Mouse (Mus musculus): Measurements from ENCODE around the gene Rtf2. TPM values are rescaled to one million over a fixed set of nuclear protein-coding genes. Genes with fewer than 3 reads are reported as not detected.

The Rtf2 gene
- polyA plus RNA-seq, 1 experiment: 49.8 TPM

DNA sequence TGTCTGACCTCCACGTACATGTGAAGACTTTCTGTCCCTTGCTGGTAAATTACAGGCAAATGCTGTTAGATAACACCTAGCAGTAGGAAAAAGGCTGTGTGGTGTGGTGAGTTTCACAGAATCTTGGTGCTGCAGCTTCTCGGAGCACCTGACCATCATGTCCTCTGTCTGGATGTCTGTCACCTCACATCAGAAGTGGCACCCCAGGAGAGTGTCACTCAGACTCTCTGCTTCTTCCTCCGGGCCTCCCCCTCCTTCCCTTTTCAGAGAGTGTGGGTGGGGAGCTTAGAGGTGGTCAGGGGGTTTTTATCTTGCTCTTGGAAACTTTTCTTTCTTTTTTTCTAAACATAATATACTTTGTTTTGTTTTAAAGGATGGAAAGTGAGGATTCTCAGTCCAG, 35.3 kb upstream of the Rtf2 start:
- Histone ChIP-seq H3K4me2 (ENCODE audit: low read depth) (no peak overlapping the region), H3K4me3 (no peak overlapping the region), H3K36me3 (ENCODE audit: control insufficient read depth, insufficient read depth) (no peaks in the 10 kb centered on the region), H3K27me3 (ENCODE audit: control insufficient read depth, insufficient read depth, insufficient read length) (peaks cover 4% of the 10 kb centered on the region), H3K79me2 (ENCODE audit: control insufficient read depth, insufficient read depth) (no peaks in the 10 kb centered on the region), H3ac (ENCODE audit: control insufficient read depth, insufficient read length) (no peak overlapping the region)
- no peak for TF ChIP-seq POLR2A (IDR thresholded peaks at IDR 0.05; ENCODE audit: insufficient read length, low read depth)
- TF ChIP-seq REST (IDR thresholded peaks at IDR 0.05; ENCODE audit: insufficient read depth, insufficient read length): no peak
- no peak for TF ChIP-seq MYOG (IDR thresholded peaks at IDR 0.05; ENCODE audit: control insufficient read depth in 1 of 3, insufficient read depth in 1 of 3, insufficient read length in 2 of 3, low read depth in 2 of 3)
- TF ChIP-seq TCF12 (IDR thresholded peaks at IDR 0.05; ENCODE audit: insufficient read depth, poor library complexity, severe bottlenecking): no peak
- TF ChIP-seq MAX (IDR thresholded peaks at IDR 0.05; ENCODE audit: low read depth): no peak
- no peak for TF ChIP-seq E2F4 (IDR thresholded peaks at IDR 0.05; ENCODE audit: insufficient read depth)
- no peak for TF ChIP-seq MYOD1 (IDR thresholded peaks at IDR 0.05; ENCODE audit: control insufficient read depth in 1 of 3, insufficient read length in 2 of 3, low read depth in 2 of 3)
- TF ChIP-seq TCF3 (IDR thresholded peaks at IDR 0.05; ENCODE audit: insufficient read length, low read depth): no peak
- no peak for TF ChIP-seq SRF (IDR thresholded peaks at IDR 0.05; ENCODE audit: control insufficient read depth, insufficient read length, low read depth)
- no peak for TF ChIP-seq CEBPB (IDR thresholded peaks at IDR 0.05; ENCODE audit: insufficient read depth, poor library complexity, severe bottlenecking)
- no peak for TF ChIP-seq USF1 (IDR thresholded peaks at IDR 0.05; ENCODE audit: low read depth)
- TF ChIP-seq POLR2AphosphoS2 (IDR thresholded peaks at IDR 0.05; ENCODE audit: insufficient read length, low read depth): no peak

GRCm38 (mm10) chr2:172406173-172406572, 34.2 kb upstream of the Rtf2 start:
- no peaks in the 10 kb centered on the region for H3K36me3 ChIP-seq (ENCODE audit: control insufficient read depth, insufficient read depth)
- no peak overlapping the region for H3K4me3 ChIP-seq
- no peak overlapping the region for H3K4me2 ChIP-seq (ENCODE audit: low read depth)
- H3K27me3 ChIP-seq (ENCODE audit: control insufficient read depth, insufficient read depth, insufficient read length): no peaks in the 10 kb centered on the region
- TF ChIP-seq MYOG (IDR thresholded peaks at IDR 0.05; ENCODE audit: control insufficient read depth in 1 of 3, insufficient read depth in 1 of 3, insufficient read length in 2 of 3, low read depth in 2 of 3) (no peak), TCF12 (IDR thresholded peaks at IDR 0.05; ENCODE audit: insufficient read depth, poor library complexity, severe bottlenecking) (no peak), REST (IDR thresholded peaks at IDR 0.05; ENCODE audit: insufficient read depth, insufficient read length) (no peak), E2F4 (IDR thresholded peaks at IDR 0.05; ENCODE audit: insufficient read depth) (no peak), USF1 (IDR thresholded peaks at IDR 0.05; ENCODE audit: low read depth) (no peak)
- H3K79me2 ChIP-seq (ENCODE audit: control insufficient read depth, insufficient read depth): no peaks in the 10 kb centered on the region
- no peak overlapping the region for H3ac ChIP-seq (ENCODE audit: control insufficient read depth, insufficient read length)

GRCm38 (mm10) chr2:172407499-172407898, 32.9 kb upstream of the Rtf2 start:
- no peaks in the 10 kb centered on the region for H3K79me2 ChIP-seq (ENCODE audit: control insufficient read depth, insufficient read depth)
- H3ac ChIP-seq (ENCODE audit: control insufficient read depth, insufficient read length): no peak overlapping the region

GRCm38 (mm10) chr2:172410686-172411085, 29.7 kb upstream of the Rtf2 start:
- H3K27me3 ChIP-seq (ENCODE audit: control insufficient read depth, insufficient read depth, insufficient read length): no peaks in the 10 kb centered on the region
- no peak for TF ChIP-seq MAX (IDR thresholded peaks at IDR 0.05; ENCODE audit: low read depth)
- no peak for TF ChIP-seq E2F4 (IDR thresholded peaks at IDR 0.05; ENCODE audit: insufficient read depth)
- no peak for TF ChIP-seq USF1 (IDR thresholded peaks at IDR 0.05; ENCODE audit: low read depth)
- no peaks in the 10 kb centered on the region for H3K79me2 ChIP-seq (ENCODE audit: control insufficient read depth, insufficient read depth)
- H3K4me2 ChIP-seq (ENCODE audit: low read depth): peak overlapping the region; percentile 31
- H3ac ChIP-seq (ENCODE audit: control insufficient read depth, insufficient read length): no peak overlapping the region
- no peaks in the 10 kb centered on the region for H3K36me3 ChIP-seq (ENCODE audit: control insufficient read depth, insufficient read depth)
- H3K4me3 ChIP-seq: no peak overlapping the region

More at GRCm38 (mm10) chr2:172407499-172407898, 32.9 kb upstream of the Rtf2 start:
- Histone ChIP-seq H3K4me2 (ENCODE audit: low read depth) (no peak overlapping the region), H3K4me3 (no peak overlapping the region), H3K27me3 (ENCODE audit: control insufficient read depth, insufficient read depth, insufficient read length) (no peaks in the 10 kb centered on the region), H3K36me3 (ENCODE audit: control insufficient read depth, insufficient read depth) (no peaks in the 10 kb centered on the region)
- TF ChIP-seq REST (IDR thresholded peaks at IDR 0.05; ENCODE audit: insufficient read depth, insufficient read length): no peak
- TF ChIP-seq TCF3 (IDR thresholded peaks at IDR 0.05; ENCODE audit: insufficient read length, low read depth): no peak
- no peak for TF ChIP-seq USF1 (IDR thresholded peaks at IDR 0.05; ENCODE audit: low read depth)
- no peak for TF ChIP-seq CEBPB (IDR thresholded peaks at IDR 0.05; ENCODE audit: insufficient read depth, poor library complexity, severe bottlenecking)
- no peak for TF ChIP-seq POLR2A (IDR thresholded peaks at IDR 0.05; ENCODE audit: insufficient read length, low read depth)
- TF ChIP-seq MAX (IDR thresholded peaks at IDR 0.05; ENCODE audit: low read depth): no peak
- TF ChIP-seq SRF (IDR thresholded peaks at IDR 0.05; ENCODE audit: control insufficient read depth, insufficient read length, low read depth): no peak
- no peak for TF ChIP-seq POLR2AphosphoS2 (IDR thresholded peaks at IDR 0.05; ENCODE audit: insufficient read length, low read depth)
- no peak for TF ChIP-seq MYOD1 (IDR thresholded peaks at IDR 0.05; ENCODE audit: control insufficient read depth in 1 of 3, insufficient read length in 2 of 3, low read depth in 2 of 3)
- TF ChIP-seq E2F4 (IDR thresholded peaks at IDR 0.05; ENCODE audit: insufficient read depth): no peak
- no peak for TF ChIP-seq TCF12 (IDR thresholded peaks at IDR 0.05; ENCODE audit: insufficient read depth, poor library complexity, severe bottlenecking)
- TF ChIP-seq MYOG (IDR thresholded peaks at IDR 0.05; ENCODE audit: control insufficient read depth in 1 of 3, insufficient read depth in 1 of 3, insufficient read length in 2 of 3, low read depth in 2 of 3): no peak

DNA sequence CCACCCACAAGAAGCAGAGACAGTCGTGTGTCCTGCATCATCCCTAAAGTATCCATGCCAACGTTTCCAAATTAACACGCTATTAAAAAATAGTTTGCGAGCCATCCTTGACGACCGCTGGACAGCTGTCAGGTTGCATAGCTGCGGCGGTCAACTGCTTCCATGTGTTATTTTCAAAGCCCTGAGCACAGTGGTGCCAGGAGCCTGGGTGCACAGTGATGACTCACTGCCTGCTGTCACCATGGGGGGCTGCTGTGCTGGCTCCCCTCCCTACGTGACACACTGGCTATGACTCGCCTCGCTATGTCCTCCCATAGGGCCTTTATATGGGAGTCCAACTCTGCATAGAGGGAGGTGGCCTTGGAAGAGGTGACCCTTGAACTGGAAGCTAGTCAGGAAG, 29.3 kb upstream of the Rtf2 start:
- H3K36me3 ChIP-seq (ENCODE audit: control insufficient read depth, insufficient read depth): no peaks in the 10 kb centered on the region
- H3ac ChIP-seq (ENCODE audit: control insufficient read depth, insufficient read length): no peak overlapping the region
- TF ChIP-seq TCF3 (IDR thresholded peaks at IDR 0.05; ENCODE audit: insufficient read length, low read depth) (peak; percentile 68), MYOG (IDR thresholded peaks at IDR 0.05; ENCODE audit: control insufficient read depth in 1 of 3, insufficient read depth in 1 of 3, insufficient read length in 2 of 3, low read depth in 2 of 3) (peak; percentile 68 to 94 (median 82)), MYOD1 (IDR thresholded peaks at IDR 0.05; ENCODE audit: control insufficient read depth in 1 of 3, insufficient read length in 2 of 3, low read depth in 2 of 3) (peak; percentile 13 to 92 (median 81)), E2F4 (IDR thresholded peaks at IDR 0.05; ENCODE audit: insufficient read depth) (no peak), TCF12 (IDR thresholded peaks at IDR 0.05; ENCODE audit: insufficient read depth, poor library complexity, severe bottlenecking) (peak; percentile 47)
- H3K4me2 ChIP-seq (ENCODE audit: low read depth): peak overlapping the region; percentile 31
- no peak overlapping the region for H3K4me3 ChIP-seq
- H3K79me2 ChIP-seq (ENCODE audit: control insufficient read depth, insufficient read depth): no peaks in the 10 kb centered on the region
- H3K27me3 ChIP-seq (ENCODE audit: control insufficient read depth, insufficient read depth, insufficient read length): no peaks in the 10 kb centered on the region

Data from myocyte (in vitro differentiated cells).